Mouse (Mus musculus): ENCODE measurements around the gene Ror2. TPM values are rescaled to one million over a fixed set of nuclear protein-coding genes. Genes with fewer than 3 reads are reported as not detected.

Ror2 gene
- polyA plus RNA-seq, 1 experiment: not detected

DNA sequence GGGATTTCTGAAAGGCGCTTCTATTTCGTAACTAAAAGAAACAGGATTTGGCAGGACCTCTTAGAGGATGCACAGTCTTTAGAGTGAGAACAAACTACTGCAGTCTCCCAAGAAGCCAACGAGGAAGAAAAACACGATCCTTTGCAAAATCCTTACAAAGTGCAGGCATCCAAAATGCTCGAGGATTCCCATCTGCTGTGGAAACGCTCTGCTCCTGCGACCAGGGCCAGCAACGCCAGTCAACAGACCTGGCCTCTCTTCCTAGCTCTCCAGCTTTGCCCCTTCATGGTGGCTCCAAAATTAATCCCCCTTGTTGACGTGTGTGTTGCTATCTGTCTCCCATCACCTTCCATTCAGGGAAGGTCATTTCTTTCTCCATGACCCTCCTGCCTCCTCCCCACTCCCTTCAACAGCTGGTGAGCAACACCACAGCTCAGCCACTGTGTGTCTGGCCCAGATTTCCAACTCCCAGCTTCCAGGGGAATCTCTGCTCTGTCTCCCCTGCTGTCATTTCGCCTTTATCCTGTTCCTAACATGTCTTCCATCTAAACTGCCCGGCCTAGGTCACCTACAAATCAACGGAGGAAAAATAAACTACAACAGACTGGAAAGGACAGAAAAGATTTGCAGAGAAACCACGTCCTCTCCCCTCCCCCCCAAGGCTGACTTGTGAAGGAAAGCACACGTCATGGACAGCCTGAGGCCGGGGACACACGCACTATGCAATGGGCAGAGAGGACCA, 23.2 kb downstream of the Ror2 start:
- H3K36me3 ChIP-seq (replicated peaks; ENCODE audit: low read length): no peaks in the 10 kb centered on the region
- H3K27me3 ChIP-seq (replicated peaks): peaks cover 2% of the 10 kb centered on the region
- no peaks in the 10 kb centered on the region for H3K4me1 ChIP-seq
- no peak for TF ChIP-seq GATA1 (IDR thresholded peaks at IDR 0.05; ENCODE audit: borderline replicate concordance, low read length)
- TF ChIP-seq FLI1 (IDR thresholded peaks at IDR 0.05; ENCODE audit: low read length): no peak
- H3K9me3 ChIP-seq: peaks cover 14% of the 10 kb centered on the region
- H3K4me3 ChIP-seq (replicated peaks): no peak overlapping the region

DNA sequence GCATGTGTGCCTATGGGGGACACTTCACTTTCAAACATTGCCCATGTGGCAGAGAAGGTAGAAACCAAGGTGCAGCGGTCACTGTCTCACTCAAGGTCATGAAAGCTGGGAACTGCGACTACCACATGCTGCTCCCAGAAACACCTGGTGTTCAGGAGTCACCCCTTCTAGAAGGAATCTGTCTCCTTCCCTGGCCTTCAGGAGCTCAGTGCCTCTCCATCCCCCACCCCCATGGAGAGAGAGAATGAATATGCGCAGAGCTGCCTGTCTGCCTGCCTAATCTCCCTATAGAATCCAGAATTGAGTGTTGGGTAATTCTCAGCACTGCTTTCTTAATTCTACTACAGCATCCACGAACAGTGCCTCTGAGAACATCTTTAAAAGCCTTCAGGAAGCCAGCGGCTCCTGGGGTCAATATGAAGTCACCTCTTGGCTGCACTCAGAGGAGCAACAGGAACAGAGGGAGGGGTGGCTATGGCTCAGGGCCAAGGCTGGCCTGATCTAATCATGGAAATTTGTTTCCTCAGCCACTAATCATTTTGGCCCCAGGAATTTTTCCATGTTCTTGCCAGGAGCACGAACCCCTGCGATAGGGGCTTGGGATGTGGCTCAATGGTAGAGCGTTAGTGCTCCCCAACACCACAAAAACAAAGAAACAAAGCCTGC, 24.7 kb downstream of the Ror2 start:
- Histone ChIP-seq H3K9me3 (peaks cover 14% of the 10 kb centered on the region), H3K4me1 (no peaks in the 10 kb centered on the region), H3K27me3 (replicated peaks) (peaks cover 2% of the 10 kb centered on the region), H3K36me3 (replicated peaks; ENCODE audit: low read length) (no peaks in the 10 kb centered on the region), H3K4me3 (replicated peaks) (no peak overlapping the region)
- TF ChIP-seq FLI1 (IDR thresholded peaks at IDR 0.05; ENCODE audit: low read length) (no peak), GATA1 (IDR thresholded peaks at IDR 0.05; ENCODE audit: borderline replicate concordance, low read length) (no peak)

DNA sequence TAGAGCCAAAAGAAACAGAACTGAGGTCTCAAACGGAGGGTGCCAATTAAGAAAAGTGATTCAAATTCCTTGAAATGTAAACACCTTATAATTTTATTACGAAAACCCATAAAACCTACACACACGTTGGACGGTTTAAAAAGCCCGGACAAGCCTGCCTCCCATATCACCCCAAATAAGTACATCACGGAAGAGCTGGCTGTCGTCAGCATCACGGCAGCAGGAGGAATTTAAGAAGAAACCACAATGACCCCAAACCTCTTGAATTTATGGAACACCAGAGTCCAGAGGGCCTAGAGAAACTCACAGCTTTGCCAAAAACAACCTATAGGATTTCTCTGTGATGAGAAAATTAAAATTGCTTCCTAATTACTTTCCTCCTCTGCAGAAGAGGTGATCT, 27.0 kb downstream of the Ror2 start:
- 0 out of 2 replicates have a peak, but pooled peaks cover 7% of the 10 kb centered on the region for H3K9me3 ChIP-seq
- no peaks in the 10 kb centered on the region for H3K4me1 ChIP-seq
- no peak for TF ChIP-seq FLI1 (IDR thresholded peaks at IDR 0.05; ENCODE audit: low read length)
- TF ChIP-seq GATA1 (IDR thresholded peaks at IDR 0.05; ENCODE audit: borderline replicate concordance, low read length): no peak
- no peak overlapping the region for H3K4me3 ChIP-seq (replicated peaks)
- H3K36me3 ChIP-seq (replicated peaks; ENCODE audit: low read length): no peaks in the 10 kb centered on the region
- H3K27me3 ChIP-seq (replicated peaks): peaks cover 4% of the 10 kb centered on the region

DNA sequence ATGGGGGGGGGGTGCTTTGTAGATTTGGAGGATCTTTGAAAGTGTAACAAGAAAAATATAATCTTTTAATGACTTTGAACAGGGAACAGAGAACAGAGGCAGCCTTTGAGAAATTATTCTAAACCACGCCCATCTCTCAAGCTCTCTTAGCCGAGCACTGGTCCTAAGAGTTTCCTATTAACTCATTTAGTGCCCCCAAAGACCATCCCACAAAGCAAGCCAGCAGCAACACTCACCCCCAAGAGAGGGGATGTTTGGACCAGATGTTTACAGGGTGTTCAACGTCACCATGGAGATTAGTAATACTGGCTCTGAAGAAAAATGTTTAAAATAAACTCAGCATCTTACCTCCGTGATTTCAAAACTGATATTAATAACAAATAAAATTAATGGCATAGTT, 27.4 kb downstream of the Ror2 start:
- no peaks in the 10 kb centered on the region for H3K4me1 ChIP-seq
- H3K36me3 ChIP-seq (replicated peaks; ENCODE audit: low read length): no peaks in the 10 kb centered on the region

DNA sequence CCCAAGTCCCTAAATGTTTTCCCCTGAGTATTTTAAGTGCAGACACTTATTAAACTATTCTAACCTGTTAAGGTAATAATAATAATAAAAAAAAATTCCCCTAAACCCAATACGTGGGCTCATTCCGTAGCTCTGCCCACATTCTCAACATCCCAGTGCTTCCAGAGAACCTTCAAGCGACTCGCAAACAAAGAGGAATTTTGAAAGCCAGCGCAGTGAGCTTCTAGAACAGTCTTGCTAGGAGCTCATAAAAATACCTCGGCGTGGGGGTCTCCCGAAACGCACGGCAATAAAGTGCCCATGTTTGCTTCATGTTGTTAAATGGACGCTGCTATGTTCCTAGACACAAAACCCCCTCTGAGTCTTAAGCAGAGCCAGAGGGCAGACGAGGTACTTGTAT, 32.7 kb downstream of the Ror2 start:
- no peak for TF ChIP-seq GATA1 (IDR thresholded peaks at IDR 0.05; ENCODE audit: borderline replicate concordance, low read length)
- no peak overlapping the region for H3K4me3 ChIP-seq (replicated peaks)
- peaks cover 2% of the 10 kb centered on the region for H3K27me3 ChIP-seq (replicated peaks)
- H3K9me3 ChIP-seq: no peaks in the 10 kb centered on the region
- no peaks in the 10 kb centered on the region for H3K36me3 ChIP-seq (replicated peaks; ENCODE audit: low read length)
- no peaks in the 10 kb centered on the region for H3K4me1 ChIP-seq

More for the DNA sequence above, 27.4 kb downstream of the Ror2 start:
- H3K4me3 ChIP-seq (replicated peaks): no peak overlapping the region
- peaks cover 4% of the 10 kb centered on the region for H3K27me3 ChIP-seq (replicated peaks)
- TF ChIP-seq GATA1 (IDR thresholded peaks at IDR 0.05; ENCODE audit: borderline replicate concordance, low read length): no peak
- TF ChIP-seq FLI1 (IDR thresholded peaks at IDR 0.05; ENCODE audit: low read length): no peak
- 0 out of 2 replicates have a peak, but pooled peaks cover 7% of the 10 kb centered on the region for H3K9me3 ChIP-seq

DNA sequence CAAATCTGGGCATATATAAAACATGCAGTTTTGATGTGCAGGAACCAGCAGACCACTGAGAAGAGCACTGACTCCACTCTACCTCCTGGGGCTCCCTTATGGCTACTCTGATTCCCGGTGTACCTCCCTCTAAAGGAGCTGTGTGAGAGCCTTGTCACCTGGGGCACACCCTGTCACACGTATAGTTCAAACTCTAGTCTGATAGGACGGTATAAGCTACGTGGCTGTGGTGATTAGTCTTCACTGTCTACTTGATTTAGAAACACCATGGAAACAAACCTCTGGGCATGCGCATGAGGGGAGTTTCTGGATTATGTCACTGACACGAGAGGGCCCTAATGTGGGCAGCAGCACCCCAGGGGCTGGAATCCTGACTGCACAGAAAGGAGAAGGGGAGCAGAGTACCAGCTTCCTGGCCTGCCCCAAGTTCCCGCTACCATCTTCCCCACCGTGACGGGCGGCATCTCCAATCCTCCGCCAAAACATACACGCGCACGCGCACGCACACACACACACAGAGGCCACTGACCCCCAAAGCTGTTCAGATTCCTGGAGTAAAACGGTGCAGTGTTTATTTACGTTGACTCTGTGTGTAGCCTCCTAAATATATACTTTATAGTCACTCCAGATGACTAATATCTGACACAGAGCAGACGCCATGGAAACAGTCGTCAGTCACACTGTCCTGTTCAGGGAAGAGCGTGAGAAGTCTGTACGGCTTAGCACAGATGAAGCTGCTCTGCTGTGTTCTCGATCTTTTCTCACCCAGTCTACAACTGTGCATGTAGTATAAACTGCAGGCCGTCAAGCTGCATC, 37.1 kb downstream of the Ror2 start:
- H3K36me3 ChIP-seq (replicated peaks; ENCODE audit: low read length): no peaks in the 10 kb centered on the region
- H3K4me1 ChIP-seq: no peaks in the 10 kb centered on the region
- H3K4me3 ChIP-seq (replicated peaks): no peak overlapping the region
- H3K9me3 ChIP-seq: peaks cover 3% of the 10 kb centered on the region; the same call in 1 of the 2 replicates
- H3K27me3 ChIP-seq (replicated peaks): peaks cover 2% of the 10 kb centered on the region
- no peak for TF ChIP-seq GATA1 (IDR thresholded peaks at IDR 0.05; ENCODE audit: borderline replicate concordance, low read length)
- TF ChIP-seq FLI1 (IDR thresholded peaks at IDR 0.05; ENCODE audit: low read length): no peak

DNA sequence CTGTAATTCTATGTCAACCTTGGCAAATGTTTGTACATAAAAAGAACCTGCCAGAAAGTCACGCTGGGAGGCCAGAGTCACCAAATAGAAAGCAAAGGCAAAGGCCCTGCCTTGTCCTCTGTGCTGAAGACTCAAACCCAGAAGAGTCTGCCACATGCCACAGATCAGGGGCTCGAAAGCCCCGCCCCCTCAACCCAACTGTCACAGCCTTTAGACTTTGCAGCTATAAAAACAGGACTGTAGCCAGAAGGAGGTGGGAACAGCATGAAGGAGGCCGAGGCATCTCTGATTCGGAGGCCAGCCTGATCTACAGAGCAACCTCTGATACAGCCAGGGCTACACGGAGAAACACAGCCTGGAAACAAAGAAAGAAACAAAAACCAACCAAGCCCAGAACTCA, 37.8 kb downstream of the Ror2 start:
- H3K36me3 ChIP-seq (replicated peaks; ENCODE audit: low read length): no peaks in the 10 kb centered on the region
- peaks cover 2% of the 10 kb centered on the region for H3K27me3 ChIP-seq (replicated peaks)
- no peak for TF ChIP-seq FLI1 (IDR thresholded peaks at IDR 0.05; ENCODE audit: low read length)
- TF ChIP-seq GATA1 (IDR thresholded peaks at IDR 0.05; ENCODE audit: borderline replicate concordance, low read length): no peak
- H3K4me3 ChIP-seq (replicated peaks): no peak overlapping the region
- no peaks in the 10 kb centered on the region for H3K4me1 ChIP-seq
- peaks cover 10% of the 10 kb centered on the region; the same call in 1 of the 2 replicates for H3K9me3 ChIP-seq

DNA sequence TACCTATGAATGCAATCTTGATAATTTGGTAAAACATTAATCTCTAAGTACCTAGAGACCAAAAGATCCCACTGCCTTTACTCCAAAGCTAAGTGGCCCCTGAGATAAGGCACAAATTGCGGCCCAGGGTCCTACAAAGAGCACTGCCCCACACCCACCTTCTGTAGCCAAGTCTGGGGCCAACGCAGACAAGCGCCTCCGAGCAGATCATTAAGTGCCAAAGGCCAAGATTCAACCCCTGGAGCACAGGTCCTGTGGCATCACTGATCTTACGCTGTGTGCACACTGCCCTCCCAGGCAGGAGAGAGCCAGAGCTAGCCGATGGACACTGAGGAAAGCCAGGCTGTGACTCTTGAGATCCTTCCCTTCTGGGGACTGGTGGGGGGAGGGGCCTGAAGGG, 38.7 kb downstream of the Ror2 start:
- TF ChIP-seq FLI1 (IDR thresholded peaks at IDR 0.05; ENCODE audit: low read length) (no peak), GATA1 (IDR thresholded peaks at IDR 0.05; ENCODE audit: borderline replicate concordance, low read length) (no peak)

DNA sequence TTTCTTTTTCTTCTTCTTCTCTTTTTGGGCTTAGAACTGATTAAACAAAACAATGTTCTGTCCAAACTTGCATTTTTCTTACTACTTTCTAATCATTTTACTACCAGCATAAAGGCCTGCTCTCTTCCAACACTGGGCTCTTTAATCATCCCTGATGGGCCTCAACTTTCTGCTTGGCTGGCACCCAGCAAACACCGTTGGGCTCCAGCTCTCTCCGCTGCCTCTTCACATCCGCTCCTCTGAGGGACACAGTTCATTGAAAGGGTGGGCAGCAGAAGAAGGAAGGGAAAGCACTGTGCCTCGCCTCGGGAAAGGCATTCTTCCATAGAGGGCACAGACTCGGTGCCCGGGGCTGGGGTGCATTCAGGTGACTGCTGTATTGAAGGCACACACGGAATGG, 41.8 kb downstream of the Ror2 start:
- H3K4me1 ChIP-seq: no peaks in the 10 kb centered on the region
- peaks cover 36% of the 10 kb centered on the region for H3K9me3 ChIP-seq
- H3K27me3 ChIP-seq (replicated peaks): peaks cover 2% of the 10 kb centered on the region

More for the DNA sequence above, 38.7 kb downstream of the Ror2 start:
- H3K27me3 ChIP-seq (replicated peaks): peaks cover 2% of the 10 kb centered on the region
- peaks cover 17% of the 10 kb centered on the region for H3K9me3 ChIP-seq
- no peaks in the 10 kb centered on the region for H3K4me1 ChIP-seq
- H3K4me3 ChIP-seq (replicated peaks): no peak overlapping the region
- H3K36me3 ChIP-seq (replicated peaks; ENCODE audit: low read length): no peaks in the 10 kb centered on the region

More for the DNA sequence above, 41.8 kb downstream of the Ror2 start:
- no peak overlapping the region for H3K4me3 ChIP-seq (replicated peaks)
- no peaks in the 10 kb centered on the region for H3K36me3 ChIP-seq (replicated peaks; ENCODE audit: low read length)
- no peak for TF ChIP-seq GATA1 (IDR thresholded peaks at IDR 0.05; ENCODE audit: borderline replicate concordance, low read length)
- TF ChIP-seq FLI1 (IDR thresholded peaks at IDR 0.05; ENCODE audit: low read length): no peak

Measured in megakaryocyte, embryonic 14.5 days (primary cell).